Mouse (Mus musculus) testis, adult 2 months (tissue): ENCODE results near the gene Serpinb1c. TPM values are rescaled to one million over a fixed set of nuclear protein-coding genes. Genes with fewer than 3 reads are reported as not detected.

Experiments
- H3K27ac ChIP-seq: fragments of 200-500 bp; 2 replicates; pipeline ENCODE4 v1.5.1; 2012; ENCODE audit warnings: low read depth, low read length; ENCODE audit not compliant: control insufficient read depth, insufficient read depth
- H3K27me3 ChIP-seq: fragments of 200-500 bp; 2 replicates; pipeline ENCODE4 v1.6.1; 2012; ENCODE audit warnings: mild to moderate bottlenecking, low read length, moderate library complexity; ENCODE audit not compliant: control insufficient read depth, insufficient read depth
- H3K36me3 ChIP-seq: fragments of 200-500 bp; 2 replicates; pipeline ENCODE4 v1.6.1; 2012; ENCODE audit warnings: mild to moderate bottlenecking, low read length; ENCODE audit not compliant: control insufficient read depth, insufficient read depth
- H3K4me1 ChIP-seq: fragments of 200-500 bp; 2 replicates; pipeline ENCODE4 v1.6.1; 2012; ENCODE audit warnings: low read length; ENCODE audit not compliant: control insufficient read depth, insufficient read depth
- H3K4me3 ChIP-seq: fragments of 200-500 bp; 2 replicates; pipeline ENCODE4 v1.5.1; 2012; ENCODE audit warnings: low read depth, mild to moderate bottlenecking, low read length, moderate library complexity, mixed read lengths; ENCODE audit not compliant: control insufficient read depth
- CTCF ChIP-seq: fragments of 200-500 bp; IDR thresholded peaks from 2 replicates; pipeline ENCODE4 v1.5.1; 2012; ENCODE audit warnings: low read depth, mild to moderate bottlenecking, inconsistent platforms, low read length, moderate library complexity; ENCODE audit not compliant: control insufficient read depth, insufficient read depth, insufficient replicate concordance
- POLR2A ChIP-seq: fragments of 200-500 bp; IDR thresholded peaks from 2 replicates; pipeline ENCODE4 v1.6.1; 2012; ENCODE audit warnings: low read depth, mild to moderate bottlenecking, inconsistent platforms, low read length, moderate library complexity; ENCODE audit not compliant: control insufficient read depth
- polyA plus RNA-seq: library from polyadenylated mRNA; depleted of rRNA; stranded (reverse); fragments of >200 nt; gene quantifications from 2 replicates; pipeline ENCODE4 v1.2.3, GENCODE M21; 2012; rRNA removed

Gene Serpinb1c
- polyA plus RNA-seq, 1 experiment = not detected

GRCm38 (mm10) chr13:32831505-32832273 is 66.3 kb downstream of the Serpinb1c start:
- H3K27me3 ChIP-seq = no peaks in the 10 kb centered on the region
- TF ChIP-seq CTCF = no peak
- no peak for TF ChIP-seq POLR2A
- H3K4me1 ChIP-seq = peaks cover 2% of the 10 kb centered on the region
- no peak overlapping the region for H3K4me3 ChIP-seq
- H3K36me3 ChIP-seq = no peaks in the 10 kb centered on the region
- H3K27ac ChIP-seq = no peak overlapping the region

Other genes with a start within 250 kb of the Serpinb1c start
- gene Mylk4, start 114.3 kb downstream of the Serpinb1c start, polyA plus RNA-seq = 0.56 and 0.60 TPM in 2 replicates
- gene Wrnip1, start 96.2 kb downstream of the Serpinb1c start, polyA plus RNA-seq = 5.9 and 6.5 TPM in 2 replicates
- not detected in 2 replicates for gene D930007J09Rik, start 95.4 kb downstream of the Serpinb1c start, polyA plus RNA-seq
- gene Serpinb1a, start 47.0 kb downstream of the Serpinb1c start, polyA plus RNA-seq = 1.3 and 2.1 TPM in 2 replicates
- 0.83 and 0.87 TPM in 2 replicates for gene Serpinb6b, start 67.0 kb upstream of the Serpinb1c start, polyA plus RNA-seq
- gene Serpinb9, start 105.0 kb upstream of the Serpinb1c start, polyA plus RNA-seq = 2.1 and 2.4 TPM in 2 replicates
- 0.17 and 0.29 TPM in 2 replicates for gene Serpinb9b, start 129.2 kb upstream of the Serpinb1c start, polyA plus RNA-seq
- 0.06 TPM in 1 of 2 replicates, not detected in the other for gene Serpinb1b, start 180.4 kb upstream of the Serpinb1c start, polyA plus RNA-seq